Mouse (Mus musculus) embryonic facial prominence, embryonic 15.5 days (tissue): ENCODE data around the gene Bik. TPM values are rescaled to one million over a fixed set of nuclear protein-coding genes. Genes with fewer than 3 reads are reported as not detected.
"Not testable (repeated sequence)": the region's sequence is repeated elsewhere in the genome, so short reads cannot be mapped to it uniquely, and the experiment has no call there.

ENCODE experiments used
- ATAC-seq: fragments of 200-750 bp; cut with Nextera tagmentation; 2 replicates; pipeline ENCODE4 v1.8.0; 2017; ENCODE audit warnings: low read depth, moderate TSS enrichment; ENCODE audit not compliant: insufficient number of reproducible peaks, low FRiP score, low TSS enrichment
- H3K27ac ChIP-seq: fragments of 300-500 bp; sonication (generic); replicated peaks from 2 replicates; pipeline ENCODE4 v1.5.1; 2015; ENCODE audit warnings: mild to moderate bottlenecking, inconsistent platforms
- H3K27me3 ChIP-seq: fragments of 300-500 bp; sonication (generic); 2 replicates; pipeline ENCODE4 v1.6.1; 2015; ENCODE audit warnings: inconsistent platforms
- H3K36me3 ChIP-seq: fragments of 300-500 bp; sonication (generic); 2 replicates; pipeline ENCODE4 v1.6.1; 2015; ENCODE audit warnings: mild to moderate bottlenecking, inconsistent platforms
- H3K4me1 ChIP-seq: fragments of 300-500 bp; sonication (generic); 2 replicates; pipeline ENCODE4 v1.6.1; 2015; ENCODE audit warnings: inconsistent platforms
- H3K4me2 ChIP-seq: fragments of 300-500 bp; sonication (generic); replicated peaks from 2 replicates; pipeline ENCODE4 v1.6.1; 2015; ENCODE audit warnings: mild to moderate bottlenecking, inconsistent platforms
- H3K4me3 ChIP-seq: fragments of 300-500 bp; sonication (generic); replicated peaks from 2 replicates; pipeline ENCODE4 v1.5.1; 2015; ENCODE audit warnings: mild to moderate bottlenecking, inconsistent platforms
- H3K9ac ChIP-seq: fragments of 300-500 bp; sonication (generic); 2 replicates; pipeline ENCODE4 v1.6.1; 2015; ENCODE audit warnings: inconsistent platforms
- H3K9me3 ChIP-seq: fragments of 300-500 bp; sonication (generic); replicated peaks from 2 replicates; pipeline ENCODE4 v1.6.1; 2016; ENCODE audit warnings: inconsistent platforms
- WGBS: fragments of 180-500 bp; shearing (Covaris S2); methylation state at CpG from one replicate; pipeline ENCODE4 v1.1.7; 2015; 5-methylcytosine and 5-hydroxymethylcytosine counted together
- polyA plus RNA-seq: library from polyadenylated mRNA; unstranded; fragments of >200 nt; fragmentation: Nextera tagmentation; extraction: Ambion mirVana; gene quantifications from 2 replicates; pipeline ENCODE4 v1.2.1, GENCODE M21; 2015

Bik gene
- polyA plus RNA-seq, 1 experiment from 2014 or later: 3.9 TPM

GRCm38 (mm10) chr15:83494572-83494920 lies 32.1 kb upstream of the Bik start:
- H3K4me1 ChIP-seq: no peaks in the 10 kb centered on the region
- H3K4me3 ChIP-seq: no peak overlapping the region
- no peaks in the 10 kb centered on the region for H3K27me3 ChIP-seq
- H3K4me2 ChIP-seq: no peak overlapping the region
- H3K36me3 ChIP-seq: peaks cover 45% of the 10 kb centered on the region
- H3K27ac ChIP-seq: no peak overlapping the region
- ATAC-seq: no peak
- H3K9me3 ChIP-seq: no peaks in the 10 kb centered on the region
- no peak overlapping the region for H3K9ac ChIP-seq
- WGBS: 48% methylated on average over 6 of the region's 6 CpGs

- Histone ChIP-seq H3K9ac (no peak overlapping the region), H3K27ac (no peak overlapping the region), H3K27me3 (no peaks in the 10 kb centered on the region), H3K4me2 (no peak overlapping the region), H3K4me3 (no peak overlapping the region), H3K9me3 (no peaks in the 10 kb centered on the region), H3K36me3 (peaks cover 45% of the 10 kb centered on the region), H3K4me1 (no peaks in the 10 kb centered on the region)
- 83% methylated on average over 3 of the region's 3 CpGs for WGBS
- no peak for ATAC-seq
These were observed 31.5 kb upstream of the Bik start for GRCm38 (mm10) chr15:83495195-83495594.

GRCm38 (mm10) chr15:83495787-83496367 lies 30.8 kb upstream of the Bik start:
- Histone ChIP-seq H3K4me1 (no peaks in the 10 kb centered on the region), H3K4me2 (no peak overlapping the region), H3K36me3 (peaks cover 42% of the 10 kb centered on the region), H3K9me3 (no peaks in the 10 kb centered on the region), H3K27me3 (no peaks in the 10 kb centered on the region), H3K27ac (no peak overlapping the region), H3K4me3 (no peak overlapping the region), H3K9ac (no peak overlapping the region)
- no peak for ATAC-seq
- 74% methylated on average over 22 of the region's 22 CpGs for WGBS

- Histone ChIP-seq H3K27me3 (no peaks in the 10 kb centered on the region), H3K4me2 (no peak overlapping the region), H3K4me1 (no peaks in the 10 kb centered on the region), H3K36me3 (peaks cover 47% of the 10 kb centered on the region), H3K27ac (no peak overlapping the region), H3K9ac (no peak overlapping the region), H3K4me3 (no peak overlapping the region), H3K9me3 (no peaks in the 10 kb centered on the region)
- 90% methylated on average over 6 of the region's 6 CpGs for WGBS
- ATAC-seq: no peak
These were observed 29.4 kb upstream of the Bik start for GRCm38 (mm10) chr15:83497299-83497698.

GRCm38 (mm10) chr15:83499211-83499755 lies 27.4 kb upstream of the Bik start:
- 91% methylated on average over 10 of the region's 10 CpGs for WGBS

GRCm38 (mm10) chr15:83500352-83500751 lies 26.3 kb upstream of the Bik start:
- Histone ChIP-seq H3K4me1 (no peaks in the 10 kb centered on the region), H3K4me2 (no peak overlapping the region), H3K27me3 (no peaks in the 10 kb centered on the region), H3K9ac (no peak overlapping the region), H3K4me3 (no peak overlapping the region), H3K9me3 (no peaks in the 10 kb centered on the region), H3K36me3 (peaks cover 44% of the 10 kb centered on the region), H3K27ac (no peak overlapping the region)
- 63% methylated on average over 3 of the region's 3 CpGs for WGBS
- no peak for ATAC-seq

More at GRCm38 (mm10) chr15:83499211-83499755, 27.4 kb upstream of the Bik start:
- Histone ChIP-seq H3K27me3 (no peaks in the 10 kb centered on the region), H3K4me3 (no peak overlapping the region), H3K4me2 (no peak overlapping the region), H3K27ac (no peak overlapping the region), H3K36me3 (peaks cover 46% of the 10 kb centered on the region), H3K9ac (no peak overlapping the region), H3K9me3 (no peaks in the 10 kb centered on the region), H3K4me1 (no peaks in the 10 kb centered on the region)
- no peak for ATAC-seq

GRCm38 (mm10) chr15:83501483-83501882 lies 25.2 kb upstream of the Bik start:
- WGBS: 86% methylated on average over 6 of the region's 6 CpGs
- H3K27me3 ChIP-seq, H3K4me1 ChIP-seq, H3K4me2 ChIP-seq, ATAC-seq, H3K9me3 ChIP-seq, H3K4me3 ChIP-seq, H3K27ac ChIP-seq, H3K9ac ChIP-seq: not testable (repeated sequence)
- H3K36me3 ChIP-seq: peaks cover 34% of the 10 kb centered on the region

GRCm38 (mm10) chr15:83509950-83510804 lies 16.5 kb upstream of the Bik start:
- H3K36me3 ChIP-seq: 0 out of 2 replicates have a peak, but pooled peaks cover 2% of the 10 kb centered on the region
- H3K9ac ChIP-seq: peak overlapping the region; percentile 54
- H3K4me1 ChIP-seq: peaks cover 8% of the 10 kb centered on the region; the same call in 1 of the 2 replicates
- H3K9me3 ChIP-seq: no peaks in the 10 kb centered on the region
- 0 out of 2 replicates have a peak, but pooled peaks have one; percentile 21 for ATAC-seq
- peak overlapping the region; percentile 75 for H3K27ac ChIP-seq
- WGBS: 24% methylated on average over 17 of the region's 17 CpGs
- no peaks in the 10 kb centered on the region for H3K27me3 ChIP-seq
- peak overlapping the region; percentile 87 for H3K4me2 ChIP-seq
- H3K4me3 ChIP-seq: peak overlapping the region; percentile 65

GRCm38 (mm10) chr15:83510805-83511405 lies 15.8 kb upstream of the Bik start, which contains the start of gene Ttll1:
Gene Ttll1 (minus strand): TSS chr15:83510893.
- H3K4me3 ChIP-seq: peak within 1 kb of the TSS; percentile 65
- ATAC-seq: peak; percentile 93
- WGBS: 11% methylated on average over 41 of the region's 41 CpGs
- peak within 1 kb of the TSS; percentile 87 for H3K4me2 ChIP-seq
- peak within 1 kb of the TSS; percentile 54 for H3K9ac ChIP-seq
- no peaks in the 10 kb centered on the region for H3K27me3 ChIP-seq
- H3K36me3 ChIP-seq: no peaks in the 10 kb centered on the region
- H3K27ac ChIP-seq: peak within 1 kb of the TSS; percentile 75
- H3K4me1 ChIP-seq: peaks cover 8% of the 10 kb centered on the region; the same call in 1 of the 2 replicates
- no peaks in the 10 kb centered on the region for H3K9me3 ChIP-seq

- Histone ChIP-seq H3K27me3 (no peaks in the 10 kb centered on the region), H3K9ac (no peak overlapping the region), H3K9me3 (no peaks in the 10 kb centered on the region), H3K4me1 (peaks cover 8% of the 10 kb centered on the region; the same call in 1 of the 2 replicates), H3K27ac (no peak overlapping the region), H3K4me2 (no peak overlapping the region), H3K36me3 (no peaks in the 10 kb centered on the region), H3K4me3 (no peak overlapping the region)
- WGBS: 69% methylated on average over 13 of the region's 13 CpGs
- no peak for ATAC-seq
These were observed 14.0 kb upstream of the Bik start for GRCm38 (mm10) chr15:83512489-83513281.
